Mouse (Mus musculus) kidney, adult 2 months (tissue): ENCODE results near the gene Scel. TPM values are rescaled to one million over a fixed set of nuclear protein-coding genes. Genes with fewer than 3 reads are reported as not detected.

Source experiments
- DNase-seq: peaks from one replicate; pipeline ENCODE4 v3.0.0; 2021
- H3K27ac ChIP-seq: fragments of 200-500 bp; 2 replicates; pipeline ENCODE4 v1.5.1; 2012; ENCODE audit warnings: low read depth, low read length, control low read depth, inconsistent platforms; ENCODE audit not compliant: insufficient read depth
- H3K27me3 ChIP-seq: fragments of 200-500 bp; replicated peaks from 2 replicates; pipeline ENCODE4 v1.6.1; 2012; ENCODE audit warnings: mild to moderate bottlenecking, moderate library complexity, low read length, inconsistent platforms; ENCODE audit not compliant: control insufficient read depth, insufficient read depth
- H3K36me3 ChIP-seq: fragments of 200-500 bp; 2 replicates; pipeline ENCODE4 v1.6.1; 2012; ENCODE audit warnings: mild to moderate bottlenecking, moderate library complexity, low read length, inconsistent platforms; ENCODE audit not compliant: control insufficient read depth, insufficient read depth
- H3K4me1 ChIP-seq: fragments of 200-500 bp; 2 replicates; pipeline ENCODE4 v1.6.1; 2011; ENCODE audit warnings: low read length; ENCODE audit not compliant: control insufficient read depth, insufficient read depth
- H3K4me3 ChIP-seq: fragments of 200-500 bp; 2 replicates; pipeline ENCODE4 v1.5.1; 2011; ENCODE audit warnings: mild to moderate bottlenecking, low read depth, low read length, control low read depth; ENCODE audit not compliant: insufficient read depth
- CTCF ChIP-seq: fragments of 200-500 bp; conservative IDR thresholded peaks from 2 replicates; pipeline ENCODE4 v1.5.1; 2011; ENCODE audit warnings: low read depth, mild to moderate bottlenecking, control low read depth, low read length, moderate library complexity, mixed read lengths; ENCODE audit not compliant: insufficient read depth, insufficient read length
- POLR2A ChIP-seq: fragments of 200-500 bp; IDR thresholded peaks from one replicate; pipeline ENCODE4 v1.6.1; 2011; ENCODE audit warnings: low read depth, low read length, control low read depth
- WGBS: fragments of 180-500 bp; shearing (Covaris S2); methylation state at CpG from one replicate; pipeline ENCODE4 v1.1.7; 2018; 5-methylcytosine and 5-hydroxymethylcytosine counted together
- polyA plus RNA-seq: library from polyadenylated mRNA; depleted of rRNA; stranded (reverse); fragments of >200 nt; gene quantifications from 2 replicates; pipeline ENCODE4 v1.2.3, GENCODE M21; 2012

Scel gene
- polyA plus RNA-seq, 1 experiment = 2.7 TPM

- 44% methylated on average over 7 of the region's 7 CpGs for WGBS
- no peak for DNase-seq
- no peak for TF ChIP-seq CTCF
Measured at GRCm38 (mm10) chr14:103513473-103513811, 300 bp downstream of the Scel start.

GRCm38 (mm10) chr14:103515419-103515818 lies 2.3 kb downstream of the Scel start:
- DNase-seq = no peak
- WGBS = 61% methylated on average over 8 of the region's 8 CpGs
- H3K27ac ChIP-seq = peak overlapping the region; percentile 3; the same call in 1 of the 2 replicates
- no peak overlapping the region for H3K4me3 ChIP-seq
- H3K27me3 ChIP-seq = no peaks in the 10 kb centered on the region
- TF ChIP-seq POLR2A (no peak), CTCF (no peak)
- H3K4me1 ChIP-seq = peaks cover 3% of the 10 kb centered on the region; the same call in 1 of the 2 replicates
- no peaks in the 10 kb centered on the region for H3K36me3 ChIP-seq

More at GRCm38 (mm10) chr14:103513473-103513811, 300 bp downstream of the Scel start:
- peak overlapping the region; percentile 27; the same call in 1 of the 2 replicates for H3K27ac ChIP-seq
- H3K36me3 ChIP-seq = no peaks in the 10 kb centered on the region
- no peaks in the 10 kb centered on the region for H3K27me3 ChIP-seq
- 0 out of 2 replicates have a peak overlapping the region, but pooled peaks have one; percentile 1 for H3K4me3 ChIP-seq
- H3K4me1 ChIP-seq = peaks cover 3% of the 10 kb centered on the region; the same call in 1 of the 2 replicates

DNA sequence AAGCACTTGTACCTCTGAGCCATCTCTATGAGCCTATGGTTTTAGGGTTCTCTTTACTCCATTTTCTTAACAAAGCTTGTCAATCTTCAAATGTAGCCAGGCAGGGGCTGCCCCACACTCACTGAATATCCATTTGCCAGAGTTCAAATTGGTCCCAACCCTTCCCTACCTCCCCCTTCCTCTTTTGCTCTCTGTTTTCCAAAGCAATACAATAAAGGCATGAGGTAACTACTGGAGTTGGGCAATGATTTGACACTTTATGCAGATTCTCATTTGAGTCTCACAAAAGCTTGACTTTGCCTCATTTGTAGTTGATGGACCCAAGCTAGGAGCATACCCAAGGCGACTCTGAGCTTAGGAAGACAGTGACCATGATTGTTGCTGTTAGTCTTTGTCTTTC lies 13.1 kb downstream of the Scel start:
- no peak for DNase-seq
- Histone ChIP-seq H3K4me3 (no peak overlapping the region), H3K27me3 (no peaks in the 10 kb centered on the region), H3K27ac (no peak overlapping the region), H3K4me1 (no peaks in the 10 kb centered on the region), H3K36me3 (no peaks in the 10 kb centered on the region)
- 100% methylated on average over 1 of the region's 1 CpGs for WGBS
- TF ChIP-seq POLR2A (no peak), CTCF (no peak)

DNA sequence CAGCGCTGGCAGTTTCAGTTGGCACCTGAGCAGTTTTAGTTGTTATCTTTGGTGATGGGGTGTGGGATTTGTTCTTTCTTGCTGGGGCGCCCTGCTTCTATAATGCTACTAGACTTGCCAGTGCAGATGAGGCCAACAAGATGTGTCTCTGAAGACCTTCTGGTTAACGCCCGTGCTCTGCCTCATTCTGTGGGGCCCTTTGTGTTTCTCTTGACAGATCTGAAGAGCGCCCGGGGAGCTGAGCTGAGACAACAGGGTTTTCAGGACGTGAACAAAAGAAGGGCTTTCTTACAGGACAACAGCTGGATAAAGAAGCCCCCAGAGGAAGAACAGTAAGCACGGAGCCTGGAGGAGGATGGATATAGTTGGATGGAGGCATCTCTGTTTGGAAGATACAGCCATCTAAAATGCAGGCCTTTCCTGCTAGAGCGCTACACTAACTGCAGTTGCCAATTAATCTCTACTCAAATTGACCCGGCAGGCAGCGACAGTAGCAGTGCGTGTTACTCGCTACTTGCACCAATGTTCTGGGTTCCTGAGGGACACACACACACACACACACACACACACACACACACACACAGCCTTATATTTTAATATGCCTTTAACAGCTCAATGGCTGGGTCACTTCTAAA lies 16.7 kb downstream of the Scel start:
- H3K36me3 ChIP-seq = no peaks in the 10 kb centered on the region
- H3K27me3 ChIP-seq = no peaks in the 10 kb centered on the region
- H3K4me3 ChIP-seq = no peak overlapping the region
- no peaks in the 10 kb centered on the region for H3K4me1 ChIP-seq
- TF ChIP-seq POLR2A (no peak), CTCF (no peak)
- WGBS = 84% methylated on average over 13 of the region's 13 CpGs
- no peak overlapping the region for H3K27ac ChIP-seq
- DNase-seq = no peak

DNA sequence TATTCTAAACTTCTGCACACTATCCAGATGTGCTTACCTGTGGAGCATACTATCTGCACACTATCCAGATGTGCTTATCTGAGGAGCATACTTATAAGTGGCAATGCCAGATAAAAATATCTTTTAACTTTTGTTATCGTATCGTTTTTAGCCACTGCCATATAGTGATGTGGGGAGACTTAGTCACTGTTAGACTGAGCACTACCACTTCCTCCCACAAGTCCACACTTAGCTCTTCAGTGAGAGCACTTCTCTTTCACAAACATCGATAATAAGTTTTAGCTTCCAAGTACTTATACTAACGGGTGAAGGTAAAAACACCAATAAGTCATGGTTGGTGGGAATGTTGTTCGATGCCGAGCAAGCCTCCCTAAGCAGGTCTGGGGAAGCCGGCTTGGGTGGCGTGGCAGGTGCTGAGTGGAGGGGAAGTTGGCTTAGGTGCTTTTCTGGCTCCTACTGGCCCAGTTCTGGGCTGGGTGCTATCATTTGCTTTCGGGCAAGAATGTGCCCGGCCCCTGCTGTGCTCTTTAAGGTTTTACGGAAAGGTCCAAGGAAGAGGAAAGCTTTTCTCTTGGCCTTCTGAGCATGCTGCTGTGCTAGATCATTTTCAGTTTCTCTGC lies 18.7 kb downstream of the Scel start:
- TF ChIP-seq POLR2A (no peak), CTCF (no peak)
- Histone ChIP-seq H3K4me1 (no peaks in the 10 kb centered on the region), H3K27ac (no peak overlapping the region), H3K36me3 (no peaks in the 10 kb centered on the region), H3K27me3 (no peaks in the 10 kb centered on the region), H3K4me3 (no peak overlapping the region)
- WGBS = 88% methylated on average over 11 of the region's 11 CpGs
- no peak for DNase-seq

DNA sequence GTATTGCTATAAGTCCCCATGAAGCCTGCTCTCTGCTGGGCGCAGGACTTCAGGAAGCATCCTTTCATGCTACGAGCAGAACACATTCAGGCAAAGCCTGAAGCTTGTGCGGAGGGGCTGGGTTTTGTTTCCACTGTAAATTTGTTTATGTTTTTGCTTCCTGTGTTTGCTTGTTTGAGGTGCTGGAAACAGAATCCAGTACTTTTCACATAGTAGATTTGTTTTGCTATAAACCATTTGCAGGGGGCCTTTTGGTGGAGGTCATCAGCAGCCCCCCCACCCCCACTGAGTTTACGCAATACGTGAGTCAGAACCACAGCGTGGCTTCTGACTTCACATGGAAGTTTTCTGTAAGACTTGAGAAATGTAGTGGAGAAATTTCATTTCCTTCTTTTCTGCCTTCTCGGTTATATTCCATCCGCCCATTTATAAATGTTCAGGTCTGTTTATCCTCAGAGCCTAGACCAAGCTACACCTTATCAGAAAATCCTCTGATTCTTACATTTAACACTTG lies 22.4 kb downstream of the Scel start:
- Histone ChIP-seq H3K27me3 (no peaks in the 10 kb centered on the region), H3K4me1 (no peaks in the 10 kb centered on the region), H3K36me3 (no peaks in the 10 kb centered on the region), H3K27ac (no peak overlapping the region), H3K4me3 (no peak overlapping the region)
- no peak for DNase-seq
- no peak for TF ChIP-seq CTCF
- TF ChIP-seq POLR2A = no peak
- WGBS = 84% methylated on average over 8 of the region's 8 CpGs

- DNase-seq = no peak
- H3K4me3 ChIP-seq = no peak overlapping the region
- TF ChIP-seq POLR2A = no peak
- TF ChIP-seq CTCF = no peak
- H3K4me1 ChIP-seq = no peaks in the 10 kb centered on the region
- H3K27ac ChIP-seq = no peak overlapping the region
- no peaks in the 10 kb centered on the region for H3K27me3 ChIP-seq
- WGBS = 43% methylated on average over 10 of the region's 10 CpGs
- no peaks in the 10 kb centered on the region for H3K36me3 ChIP-seq
Measured at GRCm38 (mm10) chr14:103536334-103536733, 23.2 kb downstream of the Scel start.
